Mouse (Mus musculus) cerebellum, adult 2 months (tissue): ENCODE results near the gene Acsf3.

ENCODE experiments used
- CTCF ChIP-seq: fragments of 200-500 bp; IDR thresholded peaks from 2 replicates; pipeline ENCODE4 v1.5.1; 2011; ENCODE audit warnings: low read depth, mild to moderate bottlenecking, control low read depth, low read length, moderate library complexity, borderline replicate concordance; ENCODE audit not compliant: insufficient read depth
- POLR2A ChIP-seq: fragments of 200-500 bp; IDR thresholded peaks from 2 replicates; pipeline ENCODE4 v1.6.1; 2011; ENCODE audit warnings: low read length, control low read depth, borderline replicate concordance; ENCODE audit not compliant: insufficient read depth

GRCm38 (mm10) chr8:122806956-122807538, 31.8 kb downstream of the Acsf3 start:
- no peak for TF ChIP-seq CTCF
- TF ChIP-seq POLR2A: no peak
